Mouse (Mus musculus) embryonic fibroblast, embryonic 13.5 days (primary cell): ENCODE measurements around the gene Klk15. TPM values are rescaled to one million over a fixed set of nuclear protein-coding genes. Genes with fewer than 3 reads are reported as not detected.
"Not testable (repeated sequence)": the region's sequence is repeated elsewhere in the genome, so short reads cannot be mapped to it uniquely, and the experiment has no call there.

Experiments used
- H3K27ac ChIP-seq: 2 replicates; pipeline ENCODE4 v1.5.1; 2012; ENCODE audit warnings: low read length, control low read depth, inconsistent platforms; ENCODE audit not compliant: insufficient read depth
- H3K4me1 ChIP-seq: 2 replicates; pipeline ENCODE4 v1.6.1; 2011; ENCODE audit warnings: low read length; ENCODE audit not compliant: control insufficient read depth, insufficient read depth
- H3K4me3 ChIP-seq: 2 replicates; pipeline ENCODE4 v1.5.1; 2011; ENCODE audit warnings: mild to moderate bottlenecking, control low read depth, low read length; ENCODE audit not compliant: insufficient read depth
- CTCF ChIP-seq: IDR thresholded peaks from 2 replicates; pipeline ENCODE4 v1.5.1; 2011; ENCODE audit warnings: mild to moderate bottlenecking, control low read depth, low read length, moderate library complexity, borderline replicate concordance; ENCODE audit not compliant: insufficient read depth
- POLR2A ChIP-seq: IDR thresholded peaks from 2 replicates; pipeline ENCODE4 v1.6.1; 2011; ENCODE audit warnings: low read depth, mild to moderate bottlenecking, control low read depth, low read length, moderate library complexity
- polyA plus RNA-seq: library from polyadenylated mRNA; stranded (reverse); fragments of >200 nt; gene quantifications from 2 replicates; pipeline ENCODE4 v1.2.4, GENCODE M21; 2011; ENCODE audit warnings: low read depth; ENCODE audit not compliant: missing spikeins, insufficient read length

The Klk15 gene
- polyA plus RNA-seq, 1 experiment = not detected

- TF ChIP-seq POLR2A (no peak), CTCF (no peak)
- Histone ChIP-seq H3K27ac (no peak overlapping the region), H3K4me3 (no peak overlapping the region), H3K4me1 (no peaks in the 10 kb centered on the region)
Observed at GRCm38 (mm10) chr7:43925985-43926384, 7.6 kb upstream of the Klk15 start.

GRCm38 (mm10) chr7:43928521-43928920, 5.0 kb upstream of the Klk15 start:
- TF ChIP-seq CTCF (no peak), POLR2A (no peak)
- Histone ChIP-seq H3K4me1 (no peaks in the 10 kb centered on the region), H3K4me3 (no peak overlapping the region), H3K27ac (no peak overlapping the region)

GRCm38 (mm10) chr7:43932337-43932736, 1.2 kb upstream of the Klk15 start:
- Histone ChIP-seq H3K27ac (no peak overlapping the region), H3K4me3 (no peak overlapping the region), H3K4me1 (no peaks in the 10 kb centered on the region)
- TF ChIP-seq POLR2A = no peak
- TF ChIP-seq CTCF = no peak

- Histone ChIP-seq H3K4me3 (no peak overlapping the region), H3K27ac (no peak overlapping the region), H3K4me1 (no peaks in the 10 kb centered on the region)
- TF ChIP-seq POLR2A = no peak
Observed at GRCm38 (mm10) chr7:43934747-43935146, 1.2 kb downstream of the Klk15 start.

- Histone ChIP-seq H3K4me1 (no peaks in the 10 kb centered on the region), H3K27ac (no peak overlapping the region), H3K4me3 (no peak overlapping the region)
- no peak for TF ChIP-seq CTCF
- no peak for TF ChIP-seq POLR2A
Observed at GRCm38 (mm10) chr7:43936551-43936950, 3.0 kb downstream of the Klk15 start.

GRCm38 (mm10) chr7:43942293-43942692, 8.8 kb downstream of the Klk15 start:
- H3K27ac ChIP-seq, H3K4me3 ChIP-seq, H3K4me1 ChIP-seq: not testable (repeated sequence)

GRCm38 (mm10) chr7:43944727-43945264, 11.3 kb downstream of the Klk15 start:
- Histone ChIP-seq H3K27ac (no peak overlapping the region), H3K4me1 (no peaks in the 10 kb centered on the region), H3K4me3 (no peak overlapping the region)
- TF ChIP-seq CTCF (no peak), POLR2A (no peak)

- TF ChIP-seq POLR2A (no peak), CTCF (no peak)
- Histone ChIP-seq H3K27ac (no peak within 1 kb of the TSS), H3K4me1 (no peaks in the 10 kb centered on the region), H3K4me3 (no peak within 1 kb of the TSS)
Observed at GRCm38 (mm10) chr7:43950364-43950763, 16.8 kb downstream of the Klk15 start, which contains the start of gene Klk1b8. TSS of gene Klk1b8 (plus strand) at chr7:43950664.

- no peak overlapping the region for H3K27ac ChIP-seq
- no peak overlapping the region for H3K4me3 ChIP-seq
- TF ChIP-seq POLR2A (no peak), CTCF (no peak)
Observed at GRCm38 (mm10) chr7:43952703-43953102, 19.2 kb downstream of the Klk15 start.

GRCm38 (mm10) chr7:43966451-43966850, 32.9 kb downstream of the Klk15 start, which contains the start of gene Klk1b1:
TSS of gene Klk1b1 (plus strand) at chr7:43966751.
- H3K27ac ChIP-seq = no peak within 1 kb of the TSS
- TF ChIP-seq POLR2A = no peak
- TF ChIP-seq CTCF = no peak
- no peaks in the 10 kb centered on the region for H3K4me1 ChIP-seq
- H3K4me3 ChIP-seq = no peak within 1 kb of the TSS

More at GRCm38 (mm10) chr7:43952703-43953102, 19.2 kb downstream of the Klk15 start:
- no peaks in the 10 kb centered on the region for H3K4me1 ChIP-seq

- H3K27ac ChIP-seq = no peak overlapping the region
- H3K4me1 ChIP-seq = no peaks in the 10 kb centered on the region
- H3K4me3 ChIP-seq = no peak overlapping the region
- TF ChIP-seq POLR2A (no peak), CTCF (no peak)
Observed at GRCm38 (mm10) chr7:43967058-43967457, 33.5 kb downstream of the Klk15 start.
